ENCODE assay signal across 17 mouse cellular contexts in the genomic region with DNA sequence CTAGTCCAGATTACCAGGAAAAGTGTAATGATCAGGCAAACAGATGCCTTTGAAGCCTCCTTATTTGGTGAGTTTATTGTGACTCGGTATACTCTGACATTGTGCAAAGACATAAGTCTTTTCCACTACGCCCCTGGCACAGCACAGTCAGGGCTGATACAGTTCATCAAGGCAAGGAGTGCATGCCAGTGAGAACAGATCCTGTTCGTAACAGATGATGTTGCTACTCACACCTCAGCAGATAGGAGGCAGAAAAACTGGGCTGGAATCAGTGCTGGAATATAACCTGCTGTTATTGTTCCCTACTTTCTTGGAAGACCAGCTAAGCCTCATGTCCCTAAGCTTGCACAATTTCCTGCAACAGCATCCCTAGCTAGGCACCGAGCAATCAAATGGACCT.
DNase-seq lines count a peak whose midpoint lies in the region; ATAC-seq lines count a peak whose summit lies in the region.
"Had no signal": no experiment of that assay in that cellular context is flagged by ENCODE, and none has a peak within 500 bp of the region (broad histone marks: within the 10 kb centered on the region; RNA-seq: fewer than 3 reads in every experiment).

No protein-coding gene starts in this region.

- no peak overlapping the region for H3K4me2 ChIP-seq in midbrain, embryonic 11.5 days
- H3K4me2 ChIP-seq in forebrain, embryonic 13.5 days: no peak overlapping the region
- no peak overlapping the region for H3K4me2 ChIP-seq in midbrain, embryonic 13.5 days (replicated peaks)
- H3K4me2 ChIP-seq in neural tube, embryonic 15.5 days: no peak overlapping the region
- H3K4me2 ChIP-seq: embryonic facial prominence, embryonic 13.5 days; heart, embryonic 13.5 days; liver, embryonic 11.5 days had no signal

- H3K9me3 ChIP-seq in midbrain, embryonic 11.5 days (ENCODE audit: control insufficient read depth, low read length): no peaks in the 10 kb centered on the region
- no peaks in the 10 kb centered on the region for H3K9me3 ChIP-seq in midbrain, embryonic 10.5 days (replicated peaks)
- no peaks in the 10 kb centered on the region for H3K9me3 ChIP-seq in forebrain, embryonic 13.5 days (replicated peaks)
- H3K9me3 ChIP-seq in midbrain, embryonic 13.5 days: no peaks in the 10 kb centered on the region
- H3K9me3 ChIP-seq in neural tube, embryonic 15.5 days (replicated peaks): no peaks in the 10 kb centered on the region
- H3K9me3 ChIP-seq: embryonic facial prominence, embryonic 13.5 days; heart, embryonic 13.5 days had no signal

- 71% methylated on average over 4 of the region's 4 CpGs for WGBS in midbrain, embryonic 11.5 days
- WGBS in midbrain, embryonic 10.5 days: 77% methylated on average over 4 of the region's 4 CpGs
- 34% methylated on average over 4 of the region's 4 CpGs for WGBS in forebrain, embryonic 13.5 days
- 55% methylated on average over 4 of the region's 4 CpGs for WGBS in midbrain, embryonic 13.5 days
- 47% methylated on average over 4 of the region's 4 CpGs for WGBS in neural tube, embryonic 15.5 days

- ATAC-seq in midbrain, embryonic 11.5 days (ENCODE audit: low FRiP score): 0 out of 2 replicates have a peak, but pooled peaks have one; percentile 1
- ATAC-seq in forebrain, embryonic 13.5 days: peak; percentile 48
- peak; percentile 16; the same call in 1 of the 2 replicates for ATAC-seq in midbrain, embryonic 13.5 days
- ATAC-seq in neural tube, embryonic 15.5 days (ENCODE audit: low FRiP score): peak; percentile 22; the same call in 1 of the 2 replicates
- ATAC-seq: inflammation-experienced regulatory T-cells, adult 6 months had no signal

- no peaks in the 10 kb centered on the region for H3K36me3 ChIP-seq in midbrain, embryonic 11.5 days (ENCODE audit: control insufficient read depth, insufficient read depth, low read length)
- no peaks in the 10 kb centered on the region for H3K36me3 ChIP-seq in midbrain, embryonic 10.5 days
- H3K36me3 ChIP-seq in forebrain, embryonic 13.5 days (ENCODE audit: poor library complexity, severe bottlenecking): no peaks in the 10 kb centered on the region
- H3K36me3 ChIP-seq in midbrain, embryonic 13.5 days: no peaks in the 10 kb centered on the region
- H3K36me3 ChIP-seq in neural tube, embryonic 15.5 days: no peaks in the 10 kb centered on the region
- H3K36me3 ChIP-seq: embryonic facial prominence, embryonic 13.5 days; heart, embryonic 13.5 days had no signal

- peaks cover 3% of the 10 kb centered on the region; the same call in 1 of the 2 replicates for H3K4me1 ChIP-seq in midbrain, embryonic 11.5 days (ENCODE audit: control insufficient read depth, insufficient read depth, low read length)
- peaks cover 13% of the 10 kb centered on the region for H3K4me1 ChIP-seq in midbrain, embryonic 10.5 days
- peaks cover 21% of the 10 kb centered on the region for H3K4me1 ChIP-seq in forebrain, embryonic 13.5 days
- H3K4me1 ChIP-seq in midbrain, embryonic 13.5 days (replicated peaks): peaks cover 22% of the 10 kb centered on the region
- peaks cover 7% of the 10 kb centered on the region for H3K4me1 ChIP-seq in neural tube, embryonic 15.5 days
- H3K4me1 ChIP-seq: embryonic facial prominence, embryonic 13.5 days; heart, embryonic 13.5 days had no signal

- H3K27me3 ChIP-seq in midbrain, embryonic 11.5 days (ENCODE audit: control insufficient read depth, insufficient read depth, low read length): peaks cover 59% of the 10 kb centered on the region
- H3K27me3 ChIP-seq in midbrain, embryonic 10.5 days (ENCODE audit: low read depth, poor library complexity, severe bottlenecking): peaks cover 93% of the 10 kb centered on the region
- peaks cover 21% of the 10 kb centered on the region for H3K27me3 ChIP-seq in forebrain, embryonic 13.5 days
- H3K27me3 ChIP-seq in midbrain, embryonic 13.5 days: peaks cover 85% of the 10 kb centered on the region
- peaks cover 10% of the 10 kb centered on the region for H3K27me3 ChIP-seq in neural tube, embryonic 15.5 days (replicated peaks)
- H3K27me3 ChIP-seq: embryonic facial prominence, embryonic 13.5 days; heart, embryonic 13.5 days had no signal

- H3K9ac ChIP-seq in midbrain, embryonic 11.5 days (ENCODE audit: low read length): no peak overlapping the region
- no peak overlapping the region for H3K9ac ChIP-seq in forebrain, embryonic 13.5 days
- no peak overlapping the region for H3K9ac ChIP-seq in midbrain, embryonic 13.5 days (replicated peaks)
- H3K9ac ChIP-seq in neural tube, embryonic 15.5 days (replicated peaks): no peak overlapping the region
- H3K9ac ChIP-seq: embryonic facial prominence, embryonic 13.5 days; heart, embryonic 13.5 days had no signal

- H3K4me3 ChIP-seq in midbrain, embryonic 11.5 days (ENCODE audit: low read depth, low read length): no peak overlapping the region
- no peak overlapping the region for H3K4me3 ChIP-seq in midbrain, embryonic 10.5 days
- H3K4me3 ChIP-seq in forebrain, embryonic 13.5 days: no peak overlapping the region
- no peak overlapping the region for H3K4me3 ChIP-seq in midbrain, embryonic 13.5 days (replicated peaks)
- H3K4me3 ChIP-seq in neural tube, embryonic 15.5 days (replicated peaks): no peak overlapping the region
- H3K4me3 ChIP-seq: embryonic facial prominence, embryonic 13.5 days; heart, embryonic 13.5 days had no signal

- DNase-seq in midbrain, embryonic 11.5 days (ENCODE audit: low spot score, missing footprints): no peak
- no peak for DNase-seq in midbrain, embryonic 10.5 days (ENCODE audit: low spot score)
- no peak for DNase-seq in kidney, postnatal 10 days
- DNase-seq in heart, adult 11 months: no peak
- DNase-seq in lung, adult 18-20 months: no peak
- DNase-seq: adrenal gland, adult 8-10 months; kidney, adult 2 months; kidney, postnatal 14 days; lung, adult 2 months; thymus, postnatal 14 days had no signal

- no peak overlapping the region for H3K27ac ChIP-seq in midbrain, embryonic 11.5 days (ENCODE audit: low read depth, low read length)
- H3K27ac ChIP-seq in midbrain, embryonic 10.5 days (replicated peaks): no peak overlapping the region
- no peak overlapping the region for H3K27ac ChIP-seq in forebrain, embryonic 13.5 days
- H3K27ac ChIP-seq in midbrain, embryonic 13.5 days: peak overlapping the region; percentile 12; the same call in 1 of the 2 replicates
- H3K27ac ChIP-seq in neural tube, embryonic 15.5 days (replicated peaks): no peak overlapping the region
- H3K27ac ChIP-seq: embryonic facial prominence, embryonic 13.5 days; heart, embryonic 13.5 days had no signal
